Mouse (Mus musculus) small intestine, adult 2 months (tissue): ENCODE results near the gene Synpo2l.

Experiments
- CTCF ChIP-seq: fragments of 200-500 bp; IDR thresholded peaks from 2 replicates; pipeline ENCODE4 v1.5.1; 2012; ENCODE audit warnings: low read depth, mild to moderate bottlenecking, control low read depth, inconsistent platforms, low read length, moderate library complexity, mixed read lengths; ENCODE audit not compliant: insufficient replicate concordance, insufficient read length; ENCODE audit errors: extremely low read depth
- POLR2A ChIP-seq: fragments of 200-500 bp; IDR thresholded peaks from 2 replicates; pipeline ENCODE4 v1.6.1; 2012; ENCODE audit warnings: low read depth, mild to moderate bottlenecking, control low read depth, inconsistent platforms, low read length, moderate library complexity

DNA sequence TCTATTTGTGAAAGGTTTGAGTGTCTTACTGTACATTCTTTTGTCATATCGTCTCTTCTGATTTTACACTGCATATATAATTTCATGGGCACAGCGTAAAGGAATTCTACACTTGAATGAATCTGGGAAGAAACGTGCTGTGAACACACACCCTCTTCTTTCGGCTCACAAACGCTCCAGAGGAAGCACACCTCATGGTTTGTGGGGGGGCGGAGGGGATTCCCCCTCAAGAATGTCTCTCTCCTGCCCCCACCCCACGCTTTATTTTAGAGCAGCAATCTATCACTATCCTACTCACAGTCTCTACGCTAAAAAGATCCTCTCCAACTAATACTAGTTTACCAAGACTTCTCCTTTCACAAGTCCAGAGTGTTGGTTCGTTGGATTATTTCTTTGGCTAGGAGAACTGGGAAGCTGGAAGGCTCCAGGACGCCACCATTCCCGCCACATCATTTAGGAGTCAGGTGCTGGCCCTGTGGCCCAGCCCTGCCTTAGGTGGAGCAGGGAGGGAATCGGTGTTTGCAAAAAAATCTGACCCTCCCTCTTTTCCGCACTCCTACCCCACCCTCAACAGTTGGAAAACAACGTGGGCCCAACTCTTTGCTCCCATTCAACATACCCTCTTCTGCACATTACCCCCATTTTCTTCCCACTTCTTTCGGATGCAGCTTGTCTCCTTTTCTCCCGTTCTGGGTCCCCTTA lies 28.1 kb downstream of the Synpo2l start:
- TF ChIP-seq POLR2A (no peak), CTCF (no peak)
